Mouse (Mus musculus) liver, adult 2 months (tissue): ENCODE data around the gene Dzip1l. TPM values are rescaled to one million over a fixed set of nuclear protein-coding genes. Genes with fewer than 3 reads are reported as not detected.

ENCODE experiments used
- DNase-seq: peaks from one replicate; pipeline ENCODE4 v3.0.0-alpha.2; 2011; ENCODE audit warnings: low read depth, low spot score; ENCODE audit errors: extremely low read depth
- H3K27ac ChIP-seq: fragments of 200-500 bp; replicated peaks from 2 replicates; pipeline ENCODE4 v1.5.1; 2012; ENCODE audit warnings: low read depth, mild to moderate bottlenecking, control low read depth, inconsistent platforms, low read length; ENCODE audit not compliant: insufficient read depth
- H3K27me3 ChIP-seq: fragments of 200-500 bp; 2 replicates; pipeline ENCODE4 v1.6.1; 2012; ENCODE audit warnings: mild to moderate bottlenecking, moderate library complexity, low read length, inconsistent platforms; ENCODE audit not compliant: control insufficient read depth, insufficient read depth
- H3K36me3 ChIP-seq: fragments of 200-500 bp; 2 replicates; pipeline ENCODE4 v1.6.1; 2012; ENCODE audit warnings: low read length, inconsistent platforms; ENCODE audit not compliant: control insufficient read depth, insufficient read depth
- H3K4me1 ChIP-seq: fragments of 200-500 bp; 2 replicates; pipeline ENCODE4 v1.6.1; 2011; ENCODE audit warnings: low read length; ENCODE audit not compliant: control insufficient read depth, insufficient read depth
- H3K4me3 ChIP-seq: fragments of 200-500 bp; 2 replicates; pipeline ENCODE4 v1.5.1; 2011; ENCODE audit warnings: low read depth, mild to moderate bottlenecking, control low read depth, low read length, moderate library complexity; ENCODE audit not compliant: insufficient read depth
- H3K79me2 ChIP-seq: fragments of 200-500 bp; 2 replicates; pipeline ENCODE4 v1.6.1; 2012; ENCODE audit warnings: inconsistent platforms, mild to moderate bottlenecking, low read length, moderate library complexity; ENCODE audit not compliant: control insufficient read depth, insufficient read depth
- H3K9ac ChIP-seq: fragments of 200-500 bp; 2 replicates; pipeline ENCODE4 v1.6.1; 2012; ENCODE audit warnings: low read depth, mild to moderate bottlenecking, control low read depth, inconsistent platforms, low read length
- CTCF ChIP-seq: fragments of 200-500 bp; IDR thresholded peaks from 2 replicates; pipeline ENCODE4 v1.5.1; 2011; ENCODE audit warnings: low read depth, low read length, control low read depth
- POLR2A ChIP-seq: fragments of 200-500 bp; IDR thresholded peaks from 2 replicates; pipeline ENCODE4 v1.6.1; 2011; ENCODE audit warnings: low read length, control low read depth; ENCODE audit not compliant: insufficient read depth; ENCODE audit errors: extremely low read depth
- WGBS: fragments of 180-500 bp; shearing (Covaris S2); methylation state at CpG from one replicate; pipeline ENCODE4 v1.1.7; 2018; 5-methylcytosine and 5-hydroxymethylcytosine counted together
- polyA plus RNA-seq: library from polyadenylated mRNA; depleted of rRNA; stranded (reverse); fragments of >200 nt; gene quantifications from 2 replicates; pipeline ENCODE4 v1.2.3, GENCODE M21; 2012
- total RNA-seq: library from RNA; depleted of rRNA; stranded (reverse); fragments of >200 nt; gene quantifications from 2 replicates; pipeline ENCODE4 v1.2.3, GENCODE M21; 2014

Dzip1l gene
- total and polyA plus RNA-seq, 2 experiments: 0.20 to 0.46 TPM

DNA sequence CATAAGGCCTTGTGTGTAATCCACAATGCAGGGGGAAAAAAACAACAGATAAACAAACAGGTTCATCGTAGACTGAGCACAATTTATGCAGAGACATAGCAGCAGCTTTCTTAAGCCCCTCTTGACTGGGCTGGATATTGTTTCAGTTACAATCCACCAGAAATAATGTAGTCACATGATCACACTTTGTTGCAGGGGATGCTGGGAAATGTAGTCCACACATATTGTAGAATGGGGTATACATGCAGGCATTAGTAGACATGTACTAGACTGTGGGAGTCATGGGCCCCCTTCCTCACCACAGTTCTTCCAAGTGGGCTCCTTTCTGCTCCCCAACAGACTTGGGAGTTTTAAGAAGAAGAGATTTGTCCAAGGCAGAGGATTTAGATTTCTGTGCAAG lies 7.5 kb downstream of the Dzip1l start:
- H3K4me3 ChIP-seq: no peak overlapping the region
- H3K79me2 ChIP-seq: no peaks in the 10 kb centered on the region
- TF ChIP-seq CTCF (no peak), POLR2A (no peak)
- WGBS: 82% methylated on average over 1 of the region's 1 CpGs
- no peak overlapping the region for H3K9ac ChIP-seq
- no peak for DNase-seq
- H3K4me1 ChIP-seq: no peaks in the 10 kb centered on the region
- H3K36me3 ChIP-seq: no peaks in the 10 kb centered on the region
- H3K27me3 ChIP-seq: no peaks in the 10 kb centered on the region
- H3K27ac ChIP-seq: no peak overlapping the region

- WGBS: 95% methylated on average over 17 of the region's 17 CpGs
- H3K79me2 ChIP-seq: no peaks in the 10 kb centered on the region
- TF ChIP-seq POLR2A (no peak), CTCF (no peak)
These were observed 7.9 kb downstream of the Dzip1l start for GRCm38 (mm10) chr9:99637227-99637626.

GRCm38 (mm10) chr9:99637736-99638135 lies 8.4 kb downstream of the Dzip1l start:
- Histone ChIP-seq H3K27ac (no peak overlapping the region), H3K4me3 (no peak overlapping the region), H3K4me1 (no peaks in the 10 kb centered on the region), H3K36me3 (no peaks in the 10 kb centered on the region), H3K79me2 (no peaks in the 10 kb centered on the region), H3K27me3 (no peaks in the 10 kb centered on the region), H3K9ac (no peak overlapping the region)
- TF ChIP-seq POLR2A: no peak
- TF ChIP-seq CTCF: no peak
- no peak for DNase-seq
- WGBS: 91% methylated on average over 13 of the region's 13 CpGs

More at GRCm38 (mm10) chr9:99637227-99637626, 7.9 kb downstream of the Dzip1l start:
- no peak for DNase-seq
- no peaks in the 10 kb centered on the region for H3K36me3 ChIP-seq
- no peak overlapping the region for H3K9ac ChIP-seq
- no peak overlapping the region for H3K27ac ChIP-seq
- H3K4me1 ChIP-seq: no peaks in the 10 kb centered on the region
- no peaks in the 10 kb centered on the region for H3K27me3 ChIP-seq
- H3K4me3 ChIP-seq: no peak overlapping the region

GRCm38 (mm10) chr9:99639957-99640356 lies 10.7 kb downstream of the Dzip1l start:
- DNase-seq: no peak
- no peak overlapping the region for H3K27ac ChIP-seq
- 85% methylated on average over 5 of the region's 5 CpGs for WGBS
- no peaks in the 10 kb centered on the region for H3K4me1 ChIP-seq
- no peaks in the 10 kb centered on the region for H3K79me2 ChIP-seq
- TF ChIP-seq CTCF (no peak), POLR2A (no peak)
- no peak overlapping the region for H3K4me3 ChIP-seq
- no peaks in the 10 kb centered on the region for H3K27me3 ChIP-seq
- H3K36me3 ChIP-seq: no peaks in the 10 kb centered on the region
- no peak overlapping the region for H3K9ac ChIP-seq

DNA sequence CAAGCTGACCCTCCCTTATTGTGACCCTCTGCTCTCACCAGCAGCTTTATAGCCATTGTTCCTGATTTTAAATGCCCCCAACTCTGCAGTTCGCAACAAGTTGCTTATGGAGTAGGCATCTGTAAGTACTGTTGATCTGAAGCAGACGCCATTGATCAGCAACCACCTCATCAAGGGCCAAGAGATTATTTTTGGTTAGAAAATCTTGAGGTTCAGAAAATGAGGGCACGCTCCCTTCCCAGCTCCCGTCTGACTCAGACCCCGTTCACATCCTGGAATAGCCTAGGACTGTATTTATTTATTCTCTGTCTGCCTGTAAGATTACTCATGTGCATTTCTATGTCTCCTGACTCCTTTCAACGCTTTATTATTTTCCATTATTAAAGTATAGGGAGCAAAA lies 16.1 kb downstream of the Dzip1l start:
- H3K4me3 ChIP-seq: no peak overlapping the region
- no peaks in the 10 kb centered on the region for H3K79me2 ChIP-seq
- no peak overlapping the region for H3K9ac ChIP-seq
- H3K36me3 ChIP-seq: no peaks in the 10 kb centered on the region
- no peak for DNase-seq
- WGBS: 90% methylated on average over 6 of the region's 6 CpGs
- no peaks in the 10 kb centered on the region for H3K27me3 ChIP-seq
- H3K27ac ChIP-seq: no peak overlapping the region
- no peak for TF ChIP-seq POLR2A
- no peak for TF ChIP-seq CTCF
- no peaks in the 10 kb centered on the region for H3K4me1 ChIP-seq

- no peak for DNase-seq
- TF ChIP-seq POLR2A: no peak
- WGBS: 88% methylated on average over 6 of the region's 6 CpGs
- no peak overlapping the region for H3K9ac ChIP-seq
- H3K27me3 ChIP-seq: no peaks in the 10 kb centered on the region
- H3K4me3 ChIP-seq: no peak overlapping the region
- no peaks in the 10 kb centered on the region for H3K36me3 ChIP-seq
- H3K79me2 ChIP-seq: no peaks in the 10 kb centered on the region
- H3K4me1 ChIP-seq: no peaks in the 10 kb centered on the region
- no peak overlapping the region for H3K27ac ChIP-seq
These were observed 16.8 kb downstream of the Dzip1l start for GRCm38 (mm10) chr9:99646102-99646501.
